Mouse (Mus musculus): ENCODE results near the gene Vsig10l.

DNA sequence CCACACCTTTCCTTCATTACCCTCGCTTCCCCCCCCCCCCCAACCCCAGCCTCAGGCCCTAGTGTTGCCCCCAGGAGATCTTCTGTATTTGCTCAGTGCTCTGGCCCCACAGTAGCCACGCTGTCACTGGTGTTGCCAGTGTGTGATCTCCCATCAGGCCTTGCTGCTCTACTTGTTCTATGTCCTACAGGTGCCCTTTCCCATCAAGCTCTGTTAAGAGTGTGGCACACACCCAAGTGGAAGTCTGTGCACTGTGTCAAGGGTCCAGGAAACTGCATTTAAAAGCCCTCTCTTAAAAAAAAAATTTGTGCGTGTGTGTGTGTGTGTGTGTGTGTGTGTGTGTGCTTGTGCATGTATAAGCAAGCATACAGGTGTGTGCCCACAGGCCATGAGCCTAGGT, 14.7 kb upstream of the Vsig10l start:
- no peak for TF ChIP-seq CTCF (IDR thresholded peaks at IDR 0.05; ENCODE audit: borderline replicate concordance, extremely low read depth, insufficient read depth, insufficient read length)
- no peak for TF ChIP-seq POLR2A (IDR thresholded peaks at IDR 0.05; ENCODE audit: borderline replicate concordance, extremely low read depth, insufficient read depth, insufficient read length, poor library complexity, severe bottlenecking)
